Mouse (Mus musculus) embryonic fibroblast, embryonic 13.5 days (primary cell): ENCODE data around the gene Ccdc83.

ENCODE experiments used
- CTCF ChIP-seq: IDR thresholded peaks from 2 replicates; pipeline ENCODE4 v1.5.1; 2011; ENCODE audit warnings: mild to moderate bottlenecking, control low read depth, low read length, moderate library complexity, borderline replicate concordance; ENCODE audit not compliant: insufficient read depth
- POLR2A ChIP-seq: IDR thresholded peaks from 2 replicates; pipeline ENCODE4 v1.6.1; 2011; ENCODE audit warnings: low read depth, mild to moderate bottlenecking, control low read depth, low read length, moderate library complexity

GRCm38 (mm10) chr7:90284793-90285192, 19.2 kb upstream of the Ccdc83 start:
- no peak for TF ChIP-seq CTCF
- TF ChIP-seq POLR2A = no peak
